Mouse (Mus musculus) hematopoietic multipotent progenitor cell, adult 10-12 weeks (in vitro differentiated cells): ENCODE results near the gene U90926. TPM values are rescaled to one million over a fixed set of nuclear protein-coding genes. Genes with fewer than 3 reads are reported as not detected.

Source experiments
- polyA plus RNA-seq: library from polyadenylated mRNA; stranded (reverse); fragments of >175 nt; gene quantifications from 2 replicates; pipeline ENCODE4 v1.2.3, GENCODE M21; 2012; ENCODE audit warnings: low replicate concordance

The U90926 gene
- not detected in 2 replicates for polyA plus RNA-seq

DNA sequence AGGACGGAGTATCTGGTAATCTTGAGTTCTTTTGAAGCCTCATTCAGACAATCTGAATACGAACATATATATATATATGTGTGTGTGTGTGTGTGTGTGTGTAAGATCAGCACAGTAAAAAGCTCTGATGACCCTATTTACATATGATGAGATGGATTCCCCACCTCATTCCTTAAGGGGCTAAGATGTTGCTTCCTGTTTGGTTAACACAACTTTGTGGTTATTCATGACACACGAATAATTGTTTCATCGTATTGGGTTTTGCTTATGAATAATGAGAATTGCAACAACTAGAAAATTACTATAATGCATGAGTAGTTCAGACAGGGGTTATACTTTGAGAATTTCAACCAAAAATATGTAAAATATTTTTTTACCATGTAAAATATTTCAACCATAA lies at the start of gene U90926:
TSS of gene U90926 (minus strand) at position 101 of the 400 bp plus-strand sequence.

DNA sequence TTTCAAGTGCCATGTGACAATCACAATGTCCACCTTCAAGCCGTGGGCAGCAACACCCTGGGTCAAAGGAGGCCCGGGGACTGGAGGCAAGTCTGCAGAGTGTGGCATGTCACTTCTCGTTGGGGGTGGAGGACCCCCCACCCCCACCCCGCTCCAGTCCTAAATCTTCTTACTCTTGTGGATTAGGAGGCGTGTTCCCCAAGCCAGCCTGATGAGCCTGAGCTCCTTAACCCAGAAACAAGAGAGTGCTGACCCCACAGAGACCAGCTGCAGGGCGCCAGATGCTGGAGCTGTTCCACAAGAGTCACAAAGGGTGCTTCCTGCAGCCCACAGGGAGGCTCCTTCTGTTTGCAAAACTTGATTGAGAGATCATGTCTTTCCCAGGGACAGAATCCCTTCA lies 41.0 kb upstream of the U90926 start, which contains the start of gene Ppef2:
TSS of gene Ppef2 (minus strand) at position 61 of the 400 bp plus-strand sequence.

Other genes with a start within 250 kb of the U90926 start
- gene Odaph, start 227.9 kb downstream of the U90926 start, polyA plus RNA-seq = 0.34 TPM in 1 of 2 replicates, not detected in the other
- gene Cdkl2, start 171.5 kb downstream of the U90926 start, polyA plus RNA-seq = 0.13 and 0.58 TPM in 2 replicates
- 16.5 and 19.7 TPM in 2 replicates for gene G3bp2, start 131.7 kb downstream of the U90926 start, polyA plus RNA-seq
- gene Uso1, start 77.5 kb downstream of the U90926 start, polyA plus RNA-seq = 6.1 and 37.8 TPM in 2 replicates
- gene Ppef2, start 40.9 kb upstream of the U90926 start, polyA plus RNA-seq = 0.18 TPM in 1 of 2 replicates, not detected in the other
- 43.7 and 90.0 TPM in 2 replicates for gene Naaa, start 62.8 kb upstream of the U90926 start, polyA plus RNA-seq
- gene Sdad1, start 95.1 kb upstream of the U90926 start, polyA plus RNA-seq = 25.8 and 35.6 TPM in 2 replicates
- gene Cxcl9, start 112.7 kb upstream of the U90926 start, polyA plus RNA-seq = 1.4 and 4.7 TPM in 2 replicates
- gene Art3, start 116.4 kb upstream of the U90926 start, polyA plus RNA-seq = 0.28 TPM in 1 of 2 replicates, not detected in the other
- gene Cxcl10, start 133.5 kb upstream of the U90926 start, polyA plus RNA-seq = 0.81 TPM in 1 of 2 replicates, not detected in the other
- 3.6 and 9.4 TPM in 2 replicates for gene Nup54, start 219.8 kb upstream of the U90926 start, polyA plus RNA-seq